8 mouse cellular contexts compared by ENCODE assay signal in genomic region chr2:155050504-155051236, GRCm38 (mm10). TPM values are rescaled to one million over a fixed set of nuclear protein-coding genes. Genes with fewer than 3 reads are reported as not detected.
DNase-seq lines count a peak whose midpoint lies in the region; ATAC-seq lines count a peak whose summit lies in the region.

No protein-coding gene starts in this region.

- peak; percentile 93 for DNase-seq in 3T3-L1 (ENCODE audit: low read depth, low spot score)
- DNase-seq in adrenal gland, postnatal 4 days (ENCODE audit: low spot score in 2 of 2): peak; percentile 87 to 91
- peak; percentile 97 for DNase-seq in embryonic facial prominence, embryonic 14.5 days (ENCODE audit: low spot score)
- peak; percentile 91 for DNase-seq in heart, adult 9 months (ENCODE audit: low spot score in 2 of 2)
- DNase-seq in monocyte, adult 2 months (ENCODE audit: low read depth in 1 of 2, low spot score in 2 of 2): peak; percentile 72 to 82
- DNase-seq in spleen, postnatal 36 days (ENCODE audit: low spot score in 2 of 2): peak; percentile 92 to 96

- peak overlapping the region; percentile 90 for H3K4me2 ChIP-seq in embryonic facial prominence, embryonic 14.5 days (ENCODE audit: low read depth, low read length)
- peak overlapping the region; percentile 75 for H3K4me2 ChIP-seq in kidney, embryonic 14.5 days (replicated peaks; ENCODE audit: low read depth, low read length)
- H3K4me2 ChIP-seq in limb, embryonic 15.5 days: peak overlapping the region; percentile 91

- no peaks in the 10 kb centered on the region for H3K36me3 ChIP-seq in embryonic facial prominence, embryonic 14.5 days (ENCODE audit: control insufficient read depth, insufficient read depth, low read length)
- H3K36me3 ChIP-seq in kidney, embryonic 14.5 days (ENCODE audit: control insufficient read depth, insufficient read depth, low read length): no peaks in the 10 kb centered on the region
- H3K36me3 ChIP-seq in limb, embryonic 15.5 days: no peaks in the 10 kb centered on the region

- no peaks in the 10 kb centered on the region for H3K9me3 ChIP-seq in embryonic facial prominence, embryonic 14.5 days (ENCODE audit: control insufficient read depth, low read length)
- H3K9me3 ChIP-seq in kidney, embryonic 14.5 days (ENCODE audit: control insufficient read depth, low read length): no peaks in the 10 kb centered on the region
- no peaks in the 10 kb centered on the region for H3K9me3 ChIP-seq in limb, embryonic 15.5 days

- H3K4me1 ChIP-seq in embryonic facial prominence, embryonic 14.5 days (ENCODE audit: control insufficient read depth, insufficient read depth, low read length): peaks cover 19% of the 10 kb centered on the region
- peaks cover 13% of the 10 kb centered on the region; the same call in 1 of the 2 replicates for H3K4me1 ChIP-seq in kidney, embryonic 14.5 days (ENCODE audit: control insufficient read depth, insufficient read depth, low read length)
- H3K4me1 ChIP-seq in limb, embryonic 15.5 days: peaks cover 24% of the 10 kb centered on the region

- no peaks in the 10 kb centered on the region for H3K27me3 ChIP-seq in embryonic facial prominence, embryonic 14.5 days (replicated peaks; ENCODE audit: control insufficient read depth, insufficient read depth, low read length)
- no peaks in the 10 kb centered on the region for H3K27me3 ChIP-seq in kidney, embryonic 14.5 days (ENCODE audit: control insufficient read depth, insufficient read depth, low read length)
- H3K27me3 ChIP-seq in limb, embryonic 15.5 days: no peaks in the 10 kb centered on the region

- ATAC-seq in embryonic facial prominence, embryonic 14.5 days (ENCODE audit: low read depth): peak; percentile 95
- ATAC-seq in kidney, embryonic 14.5 days (ENCODE audit: low FRiP score, low TSS enrichment): peak; percentile 94
- peak; percentile 90 for ATAC-seq in limb, embryonic 15.5 days (ENCODE audit: insufficient number of reproducible peaks, low FRiP score, low TSS enrichment, low read depth)

- WGBS in embryonic facial prominence, embryonic 14.5 days: 1% methylated on average over 30 of the region's 45 CpGs
- under 1% methylated on average over 45 of the region's 45 CpGs for WGBS in kidney, embryonic 14.5 days
- 1% methylated on average over 45 of the region's 45 CpGs for WGBS in limb, embryonic 15.5 days

- H3K27ac ChIP-seq in embryonic facial prominence, embryonic 14.5 days (replicated peaks; ENCODE audit: low read depth, low read length): peak overlapping the region; percentile 76
- H3K27ac ChIP-seq in kidney, embryonic 14.5 days (ENCODE audit: low read depth, low read length): peak overlapping the region; percentile 76; the same call in 1 of the 2 replicates
- peak overlapping the region; percentile 88 for H3K27ac ChIP-seq in limb, embryonic 15.5 days

- H3K9ac ChIP-seq in embryonic facial prominence, embryonic 14.5 days (ENCODE audit: low read depth, low read length): peak overlapping the region; percentile 69
- H3K9ac ChIP-seq in kidney, embryonic 14.5 days (ENCODE audit: low read depth, low read length): peak overlapping the region; percentile 61
- peak overlapping the region; percentile 49 for H3K9ac ChIP-seq in limb, embryonic 15.5 days

- H3K4me3 ChIP-seq in embryonic facial prominence, embryonic 14.5 days (ENCODE audit: low read depth, low read length): peak overlapping the region; percentile 57
- peak overlapping the region; percentile 54 for H3K4me3 ChIP-seq in kidney, embryonic 14.5 days (ENCODE audit: low read length)
- peak overlapping the region; percentile 62 for H3K4me3 ChIP-seq in limb, embryonic 15.5 days

RNA-seq across cellular contexts. Expression of gene Ahcy, which starts 23.6 kb away (rescaled TPM):
- 10 to 100 TPM; 75.1 to 88.2 TPM for total RNA-seq in adrenal gland, postnatal 4 days (2021)
- 63.4 and 70.1 TPM in 2 replicates for polyA plus RNA-seq in embryonic facial prominence, embryonic 14.5 days (2014; fragmentation: Nextera tagmentation; extraction: Ambion mirVana)
- polyA plus RNA-seq in kidney, embryonic 14.5 days (2014; fragmentation: Nextera tagmentation; extraction: Ambion mirVana): 76.9 and 99.8 TPM in 2 replicates
- polyA plus RNA-seq in limb, embryonic 15.5 days (2015; fragmentation: Nextera tagmentation; extraction: Ambion mirVana): 48.7 and 53.5 TPM in 2 replicates

RNA-seq across cellular contexts. Expression of gene Gm14226, which starts 32.6 kb away (rescaled TPM):
- 10 to 100 TPM; 65.4 to 96.0 TPM for total RNA-seq in adrenal gland, postnatal 4 days (2021)
- polyA plus RNA-seq in embryonic facial prominence, embryonic 14.5 days (2014; fragmentation: Nextera tagmentation; extraction: Ambion mirVana): 2.9 and 3.1 TPM in 2 replicates
- polyA plus RNA-seq in kidney, embryonic 14.5 days (2014; fragmentation: Nextera tagmentation; extraction: Ambion mirVana): 1.3 and 1.9 TPM in 2 replicates
- polyA plus RNA-seq in limb, embryonic 15.5 days (2015; fragmentation: Nextera tagmentation; extraction: Ambion mirVana): 2.9 and 3.7 TPM in 2 replicates

Comparison
In these comparisons a context has a peak if more than half of its experiments do, and no peak if none do; other contexts are left out.
1. Peak in every context shown above with its lines: DNase-seq, ATAC-seq, H3K4me3 ChIP-seq and H3K27ac ChIP-seq.